Mouse (Mus musculus) intestine, embryonic 15.5 days (tissue): ENCODE results near the gene Znrf1. TPM values are rescaled to one million over a fixed set of nuclear protein-coding genes. Genes with fewer than 3 reads are reported as not detected.
A peak's percentile ranks its signal among the peaks of the same experiment; 100 is the strongest.
"Not testable (repeated sequence)": the region's sequence is repeated elsewhere in the genome, so short reads cannot be mapped to it uniquely, and the experiment has no call there.

Experiments used
- ATAC-seq: fragments of 200-750 bp; cut with Nextera tagmentation; 2 replicates; pipeline ENCODE4 v1.8.0; 2017; ENCODE audit warnings: moderate TSS enrichment, moderate library complexity
- H3K27ac ChIP-seq: fragments of 300-500 bp; sonication (generic); 2 replicates; pipeline ENCODE4 v1.5.1; 2015; ENCODE audit warnings: mild to moderate bottlenecking, inconsistent platforms
- H3K27me3 ChIP-seq: fragments of 300-500 bp; sonication (generic); replicated peaks from 2 replicates; pipeline ENCODE4 v1.6.1; 2015; ENCODE audit warnings: inconsistent platforms
- H3K36me3 ChIP-seq: fragments of 300-500 bp; sonication (generic); 2 replicates; pipeline ENCODE4 v1.6.1; 2015; ENCODE audit warnings: inconsistent platforms
- H3K4me1 ChIP-seq: fragments of 300-500 bp; sonication (generic); replicated peaks from 2 replicates; pipeline ENCODE4 v1.6.1; 2015; ENCODE audit warnings: inconsistent platforms
- H3K4me2 ChIP-seq: fragments of 300-500 bp; sonication (generic); replicated peaks from 2 replicates; pipeline ENCODE4 v1.6.1; 2015; ENCODE audit warnings: mild to moderate bottlenecking, inconsistent platforms
- H3K4me3 ChIP-seq: fragments of 300-500 bp; sonication (generic); replicated peaks from 2 replicates; pipeline ENCODE4 v1.5.1; 2015; ENCODE audit warnings: inconsistent platforms
- H3K9ac ChIP-seq: fragments of 300-500 bp; sonication (generic); 2 replicates; pipeline ENCODE4 v1.6.1; 2015; ENCODE audit warnings: inconsistent platforms
- H3K9me3 ChIP-seq: fragments of 300-500 bp; sonication (generic); 2 replicates; pipeline ENCODE4 v1.6.1; 2016; ENCODE audit warnings: inconsistent platforms
- WGBS: fragments of 180-500 bp; shearing (Covaris S2); methylation state at CpG from one replicate; pipeline ENCODE4 v1.1.7; 2015; 5-methylcytosine and 5-hydroxymethylcytosine counted together
- polyA plus RNA-seq: library from polyadenylated mRNA; unstranded; fragments of >200 nt; fragmentation: Nextera tagmentation; extraction: Ambion mirVana; gene quantifications from 2 replicates; pipeline ENCODE4 v1.2.1, GENCODE M21; 2015

Znrf1 gene
- polyA plus RNA-seq, 1 experiment from 2014 or later, result 24.6 TPM

DNA sequence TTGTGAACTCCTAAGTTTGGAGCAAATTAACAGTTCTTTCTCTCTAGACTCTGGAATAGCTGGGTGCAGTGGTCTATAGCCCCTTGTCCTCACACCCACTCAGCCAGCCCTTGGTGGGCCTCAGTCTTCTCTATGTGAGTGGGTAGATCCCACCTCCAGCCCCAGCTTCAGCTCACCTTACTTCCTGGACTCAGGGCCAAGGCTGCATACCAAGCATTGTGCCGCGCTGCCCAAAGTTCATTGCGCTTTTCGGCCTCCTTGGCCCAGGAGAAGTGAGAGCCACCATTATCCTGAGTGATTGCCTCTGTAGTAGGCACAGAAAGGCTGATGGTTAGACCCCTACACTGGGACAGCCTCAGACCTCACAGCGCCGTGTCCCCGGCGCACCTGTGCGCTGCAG is 92.0 kb downstream of the Znrf1 start:
- no peak overlapping the region for H3K27ac ChIP-seq
- no peak overlapping the region for H3K4me2 ChIP-seq
- no peak overlapping the region for H3K9ac ChIP-seq
- no peaks in the 10 kb centered on the region for H3K36me3 ChIP-seq
- H3K4me1 ChIP-seq, result peaks cover 9% of the 10 kb centered on the region; the same call in 1 of the 2 replicates
- no peak overlapping the region for H3K4me3 ChIP-seq
- no peaks in the 10 kb centered on the region for H3K9me3 ChIP-seq
- 99% methylated on average over 9 of the region's 9 CpGs for WGBS
- ATAC-seq, result no peak
- H3K27me3 ChIP-seq, result no peaks in the 10 kb centered on the region

DNA sequence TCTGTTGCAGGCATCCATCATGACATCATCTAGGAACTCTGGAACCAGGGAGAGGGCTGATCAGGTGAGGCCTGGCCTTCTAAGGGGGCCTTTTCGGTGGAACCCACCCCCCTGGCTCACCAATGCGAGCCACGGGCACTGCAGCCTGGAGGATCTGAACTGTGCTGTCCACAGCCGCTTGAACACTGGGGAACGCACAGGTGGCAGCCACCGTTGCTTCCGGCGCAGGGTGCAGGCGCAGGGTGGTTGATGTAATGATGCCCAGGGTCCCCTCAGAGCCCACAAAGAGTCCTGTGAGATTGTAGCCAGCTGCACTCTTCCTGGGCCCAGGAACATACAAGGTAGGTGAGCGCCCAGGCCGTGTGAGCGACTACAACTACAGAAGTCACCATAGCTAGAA is 92.5 kb downstream of the Znrf1 start:
- H3K27ac ChIP-seq, result no peak overlapping the region
- no peak for ATAC-seq
- no peaks in the 10 kb centered on the region for H3K27me3 ChIP-seq
- no peak overlapping the region for H3K4me3 ChIP-seq
- no peak overlapping the region for H3K4me2 ChIP-seq
- no peaks in the 10 kb centered on the region for H3K9me3 ChIP-seq
- no peaks in the 10 kb centered on the region for H3K36me3 ChIP-seq
- no peak overlapping the region for H3K9ac ChIP-seq
- peaks cover 9% of the 10 kb centered on the region; the same call in 1 of the 2 replicates for H3K4me1 ChIP-seq
- WGBS, result 93% methylated on average over 12 of the region's 12 CpGs

DNA sequence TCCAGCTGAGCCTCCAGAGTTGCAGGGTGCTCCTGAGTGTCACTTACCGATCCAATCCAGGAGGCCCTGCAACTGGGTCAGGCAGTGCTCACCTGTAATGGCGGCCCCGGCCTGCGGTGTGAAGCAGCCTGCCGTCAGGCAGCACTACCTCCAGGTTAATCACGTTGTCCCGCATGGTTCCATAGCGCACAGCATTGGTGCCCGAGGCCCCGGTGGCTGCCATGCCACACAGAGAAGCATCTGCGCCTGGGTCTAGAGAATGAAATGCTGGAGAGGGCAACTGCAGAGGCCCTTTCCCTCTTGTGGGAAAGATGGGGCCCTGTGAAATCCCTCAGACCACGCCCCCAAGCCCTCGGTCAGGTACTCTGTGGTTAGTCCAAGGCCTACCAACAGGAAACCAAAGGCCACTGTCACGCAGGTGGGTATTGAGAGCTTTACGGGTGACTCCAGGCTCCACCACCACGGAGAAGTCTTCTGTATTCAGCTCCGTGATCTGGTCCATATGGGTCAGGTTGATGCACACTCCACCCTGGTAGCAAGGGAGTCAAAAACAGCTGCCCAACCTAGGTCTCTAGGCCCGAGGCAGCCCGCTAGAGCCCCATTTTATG is 93.1 kb downstream of the Znrf1 start:
- H3K4me1 ChIP-seq, result 0 out of 2 replicates have a peak, but pooled peaks cover 5% of the 10 kb centered on the region
- no peak overlapping the region for H3K4me3 ChIP-seq
- H3K27me3 ChIP-seq, result no peaks in the 10 kb centered on the region
- no peaks in the 10 kb centered on the region for H3K36me3 ChIP-seq
- ATAC-seq, result no peak
- H3K9me3 ChIP-seq, result no peaks in the 10 kb centered on the region
- 83% methylated on average over 19 of the region's 19 CpGs for WGBS
- H3K4me2 ChIP-seq, result no peak overlapping the region
- no peak overlapping the region for H3K27ac ChIP-seq
- no peak overlapping the region for H3K9ac ChIP-seq

DNA sequence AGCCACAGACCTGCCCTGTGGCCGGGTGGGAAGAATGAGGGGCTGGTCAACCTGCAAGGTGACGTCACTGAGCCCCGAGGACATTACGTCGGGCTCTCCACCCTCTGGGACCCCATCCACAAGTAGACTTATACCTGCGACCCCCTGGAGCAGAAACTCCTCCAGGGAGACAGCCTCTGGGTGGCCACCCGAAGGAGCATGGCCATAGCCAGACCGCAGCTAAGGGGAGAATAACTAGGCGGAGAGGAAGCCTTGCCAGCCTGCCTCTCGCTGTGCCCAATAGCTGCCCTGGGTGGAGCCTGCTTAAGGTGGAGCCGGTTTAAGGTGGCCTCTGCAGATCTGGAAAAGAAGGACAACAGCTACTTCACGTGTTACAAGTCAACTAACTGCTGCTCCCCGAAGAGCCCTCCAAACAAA is 94.2 kb downstream of the Znrf1 start, which contains the start of gene Ldhd:
Gene Ldhd, minus strand, starts transcription at position 270 of the 417 bp plus-strand sequence.
- 18% methylated on average over 13 of the region's 13 CpGs for WGBS
- Histone ChIP-seq H3K36me3 (no peaks in the 10 kb centered on the region), H3K4me3 (peak within 1 kb of the TSS; percentile 36), H3K4me1 (no peaks in the 10 kb centered on the region), H3K4me2 (peak within 1 kb of the TSS; percentile 65), H3K27me3 (no peaks in the 10 kb centered on the region), H3K27ac (no peak within 1 kb of the TSS), H3K9me3 (no peaks in the 10 kb centered on the region), H3K9ac (peak within 1 kb of the TSS; percentile 46)
- ATAC-seq, result peak; percentile 74

DNA sequence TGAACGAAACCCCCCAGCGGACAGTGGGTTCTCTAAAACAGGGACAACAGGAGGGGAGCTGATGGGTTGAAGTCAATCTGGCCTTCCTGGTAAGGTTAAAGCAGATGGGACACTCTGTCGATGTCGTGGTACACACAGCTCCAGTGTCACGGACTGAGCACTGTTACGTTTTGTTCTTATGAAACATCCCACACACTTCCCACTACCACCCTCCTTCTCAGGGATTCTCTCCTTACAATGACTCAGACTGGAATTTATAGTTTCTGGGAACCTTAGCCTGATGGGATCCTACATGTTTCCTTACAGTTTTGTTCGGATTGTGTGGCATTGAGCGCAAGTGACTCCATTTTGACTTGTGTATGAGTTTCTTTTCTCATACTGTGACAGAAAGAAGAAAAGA is 95.7 kb downstream of the Znrf1 start:
- Histone ChIP-seq H3K36me3 (no peaks in the 10 kb centered on the region), H3K4me2 (no peak overlapping the region), H3K27ac (no peak overlapping the region), H3K9ac (no peak overlapping the region), H3K4me1 (no peaks in the 10 kb centered on the region), H3K27me3 (no peaks in the 10 kb centered on the region), H3K9me3 (no peaks in the 10 kb centered on the region), H3K4me3 (no peak overlapping the region)
- 94% methylated on average over 8 of the region's 8 CpGs for WGBS
- ATAC-seq, result no peak

DNA sequence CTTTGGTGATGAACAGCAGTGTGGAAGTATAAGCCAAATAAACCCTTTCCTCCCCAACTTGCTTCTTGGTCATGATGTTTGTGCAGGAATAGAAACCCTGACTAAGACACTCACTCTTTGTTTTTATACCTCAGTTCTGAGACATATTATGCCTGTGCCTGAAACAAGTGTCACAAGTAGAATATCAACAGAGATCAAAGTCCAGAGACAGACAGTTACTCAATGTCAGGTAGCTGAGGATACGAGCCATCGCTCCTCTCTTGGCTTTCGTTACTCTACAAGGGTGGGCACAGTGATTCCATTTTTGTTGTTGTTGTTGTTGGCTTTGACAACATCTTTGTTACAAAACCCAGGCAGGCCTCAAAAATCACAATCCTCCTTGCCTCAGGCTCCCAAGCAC is 97.1 kb downstream of the Znrf1 start:
- H3K9me3 ChIP-seq, result no peaks in the 10 kb centered on the region
- H3K27me3 ChIP-seq, result no peaks in the 10 kb centered on the region
- ATAC-seq, result no peak

DNA sequence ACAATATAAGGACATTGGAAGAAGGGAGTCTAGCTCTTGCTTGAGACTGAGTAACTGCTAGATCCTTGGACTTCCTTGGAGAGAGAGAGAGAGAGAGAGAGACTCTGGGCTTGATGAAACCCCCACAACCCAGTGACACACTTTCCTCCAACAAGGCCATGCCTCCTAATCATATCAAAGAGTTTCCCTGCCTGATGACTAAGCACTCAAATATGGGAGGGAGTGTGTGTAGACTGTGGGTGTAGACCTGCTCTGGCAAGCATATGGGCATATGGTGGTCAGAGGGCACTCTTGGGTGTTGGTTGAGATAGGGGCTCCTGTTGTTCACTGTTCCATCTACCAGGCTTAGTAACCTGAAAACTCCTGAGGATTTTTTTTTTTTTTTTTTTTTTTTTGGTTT is 102.2 kb downstream of the Znrf1 start:
- Histone ChIP-seq H3K4me2 (no peak overlapping the region), H3K4me1 (peaks cover 7% of the 10 kb centered on the region), H3K9me3 (no peaks in the 10 kb centered on the region), H3K4me3 (no peak overlapping the region), H3K27ac (no peak overlapping the region), H3K9ac (no peak overlapping the region), H3K36me3 (no peaks in the 10 kb centered on the region), H3K27me3 (no peaks in the 10 kb centered on the region)
- peak; percentile 47 for ATAC-seq

More for the DNA sequence above, 97.1 kb downstream of the Znrf1 start:
- Histone ChIP-seq H3K4me3 (no peak overlapping the region), H3K4me2 (no peak overlapping the region), H3K36me3 (no peaks in the 10 kb centered on the region), H3K27ac (no peak overlapping the region), H3K9ac (no peak overlapping the region), H3K4me1 (no peaks in the 10 kb centered on the region)
- WGBS, result 88% methylated on average over 3 of the region's 3 CpGs

DNA sequence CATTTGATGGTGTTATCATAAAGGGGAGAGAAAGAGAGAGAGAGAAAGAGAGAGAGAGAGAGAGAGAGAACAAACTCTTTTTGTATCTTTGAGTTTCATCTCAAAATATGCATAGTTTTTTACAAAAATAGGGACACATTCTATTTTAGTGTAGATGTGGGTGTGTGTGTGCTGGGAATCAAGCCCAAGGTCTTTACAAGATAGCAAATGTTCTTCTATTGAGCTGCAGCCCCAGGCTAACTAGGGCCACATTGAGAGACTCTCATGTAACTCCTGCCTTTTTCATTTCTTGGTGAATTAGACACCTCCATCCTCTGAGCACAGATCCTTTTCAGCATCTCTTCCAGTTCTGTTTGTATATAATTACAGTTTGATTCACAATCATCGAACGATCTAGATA is 105.2 kb downstream of the Znrf1 start:
- Histone ChIP-seq H3K27me3 (no peaks in the 10 kb centered on the region), H3K27ac (no peak overlapping the region), H3K9me3 (no peaks in the 10 kb centered on the region), H3K36me3 (no peaks in the 10 kb centered on the region), H3K4me1 (peaks cover 7% of the 10 kb centered on the region), H3K4me2 (no peak overlapping the region), H3K9ac (no peak overlapping the region), H3K4me3 (no peak overlapping the region)
- 90% methylated on average over 2 of the region's 2 CpGs for WGBS
- no peak for ATAC-seq

DNA sequence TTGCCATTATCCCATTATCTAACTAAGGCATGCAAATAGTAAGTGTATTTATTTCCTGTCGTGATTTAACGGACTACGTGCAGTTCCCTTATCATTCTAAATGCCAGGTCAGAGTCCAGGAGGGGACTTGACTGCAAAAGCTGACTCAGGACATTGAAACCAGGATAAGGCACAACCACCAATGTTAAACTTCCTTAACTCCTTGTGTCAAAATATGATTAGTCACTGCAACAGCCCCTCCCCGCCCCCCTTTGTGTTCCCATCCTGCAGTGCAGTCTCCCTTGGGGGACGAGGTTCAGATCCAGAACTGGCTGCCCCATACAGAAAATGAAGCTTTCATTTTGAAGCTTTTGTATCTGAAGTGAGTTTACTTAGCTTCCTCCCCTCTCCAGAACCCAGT is 106.6 kb downstream of the Znrf1 start:
- Histone ChIP-seq H3K4me3 (peak overlapping the region; percentile 84), H3K9me3 (no peaks in the 10 kb centered on the region), H3K9ac (peak overlapping the region; percentile 96; the same call in 1 of the 2 replicates), H3K4me1 (peaks cover 7% of the 10 kb centered on the region), H3K27ac (peak overlapping the region; percentile 95), H3K4me2 (peak overlapping the region; percentile 63), H3K27me3 (no peaks in the 10 kb centered on the region), H3K36me3 (no peaks in the 10 kb centered on the region)
- peak; percentile 46 for ATAC-seq
- WGBS, result 34% methylated on average over 5 of the region's 5 CpGs

DNA sequence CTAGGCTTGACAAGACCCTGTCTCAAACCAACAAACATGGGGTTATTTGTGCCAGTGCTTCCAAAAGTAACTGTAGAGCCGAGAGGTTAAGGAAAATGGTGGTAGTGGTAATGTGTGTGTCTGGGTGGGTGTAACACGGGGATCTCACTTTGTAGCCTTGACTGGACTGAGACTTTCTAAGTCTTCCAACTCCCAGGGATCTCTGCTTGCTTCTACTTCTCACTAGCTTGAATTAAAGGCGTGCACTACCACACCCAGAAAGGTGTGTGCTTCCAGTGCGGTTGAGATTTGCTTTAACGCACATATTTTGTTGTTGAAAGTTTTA is 107.0 kb downstream of the Znrf1 start:
- H3K9ac ChIP-seq, result peak overlapping the region; percentile 96; the same call in 1 of the 2 replicates
- H3K9me3 ChIP-seq, result no peaks in the 10 kb centered on the region
- 6% methylated on average over 5 of the region's 5 CpGs for WGBS
- H3K4me2 ChIP-seq, result peak overlapping the region; percentile 63
- H3K27me3 ChIP-seq, result no peaks in the 10 kb centered on the region
- H3K4me1 ChIP-seq, result peaks cover 7% of the 10 kb centered on the region
- ATAC-seq, result peak; percentile 34
- H3K4me3 ChIP-seq, result peak overlapping the region; percentile 84
- H3K36me3 ChIP-seq, result no peaks in the 10 kb centered on the region
- peak overlapping the region; percentile 95 for H3K27ac ChIP-seq

DNA sequence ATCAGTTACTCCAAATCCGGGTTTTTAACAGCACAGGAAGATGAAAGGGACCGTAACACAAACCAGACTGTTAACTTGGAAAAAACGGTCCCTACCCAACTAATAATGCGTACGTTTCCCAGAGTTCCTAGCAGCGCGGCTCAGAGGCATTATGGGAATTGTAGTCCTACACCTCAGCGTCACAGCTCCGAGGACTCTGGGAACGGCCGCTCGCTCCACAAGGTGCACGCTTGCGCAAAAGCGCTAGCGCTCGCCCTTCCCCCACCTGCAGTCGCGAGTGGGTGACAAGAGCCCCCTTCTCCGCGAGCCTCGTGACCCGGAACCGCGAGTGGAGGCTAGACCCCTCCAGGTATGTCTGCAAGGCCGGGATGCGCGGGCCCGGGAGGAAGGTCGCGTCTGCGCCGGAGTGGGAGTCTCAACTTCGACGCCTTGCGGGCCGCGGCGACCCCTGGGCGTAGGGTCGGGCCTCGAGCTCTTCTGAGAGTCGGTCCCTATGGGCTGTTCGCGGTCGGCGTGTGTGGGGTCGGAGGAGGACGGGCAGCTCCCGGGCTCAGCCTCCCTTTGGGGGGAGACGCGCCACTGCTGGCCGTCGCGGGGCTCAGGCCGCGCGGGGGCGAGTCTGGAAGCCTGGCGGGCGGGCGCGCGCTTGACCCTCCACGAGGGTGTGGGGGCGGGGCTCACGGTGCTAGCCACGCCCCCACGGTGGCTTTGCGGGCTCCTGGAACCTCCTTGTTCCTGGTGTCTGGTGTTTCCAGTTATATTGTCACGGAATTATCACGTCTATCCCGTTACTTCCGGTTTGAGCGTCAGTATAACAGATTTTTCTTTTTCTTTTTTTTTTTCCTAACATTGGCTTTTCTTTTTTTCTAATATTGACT is 107.6 kb downstream of the Znrf1 start, which contains the start of gene Zfp1:
Gene Zfp1, plus strand, starts transcription at position 138 of the 878 bp plus-strand sequence.
- WGBS, result under 1% methylated on average over 73 of the region's 75 CpGs
- no peaks in the 10 kb centered on the region for H3K36me3 ChIP-seq
- H3K4me3 ChIP-seq, result peak within 1 kb of the TSS; percentile 84
- peak within 1 kb of the TSS; percentile 96 for H3K9ac ChIP-seq
- no peaks in the 10 kb centered on the region for H3K9me3 ChIP-seq
- H3K4me1 ChIP-seq, result peaks cover 7% of the 10 kb centered on the region
- peak within 1 kb of the TSS; percentile 63 for H3K4me2 ChIP-seq
- H3K27me3 ChIP-seq, result no peaks in the 10 kb centered on the region
- peak within 1 kb of the TSS; percentile 95 for H3K27ac ChIP-seq
- peak; percentile 96 for ATAC-seq

DNA sequence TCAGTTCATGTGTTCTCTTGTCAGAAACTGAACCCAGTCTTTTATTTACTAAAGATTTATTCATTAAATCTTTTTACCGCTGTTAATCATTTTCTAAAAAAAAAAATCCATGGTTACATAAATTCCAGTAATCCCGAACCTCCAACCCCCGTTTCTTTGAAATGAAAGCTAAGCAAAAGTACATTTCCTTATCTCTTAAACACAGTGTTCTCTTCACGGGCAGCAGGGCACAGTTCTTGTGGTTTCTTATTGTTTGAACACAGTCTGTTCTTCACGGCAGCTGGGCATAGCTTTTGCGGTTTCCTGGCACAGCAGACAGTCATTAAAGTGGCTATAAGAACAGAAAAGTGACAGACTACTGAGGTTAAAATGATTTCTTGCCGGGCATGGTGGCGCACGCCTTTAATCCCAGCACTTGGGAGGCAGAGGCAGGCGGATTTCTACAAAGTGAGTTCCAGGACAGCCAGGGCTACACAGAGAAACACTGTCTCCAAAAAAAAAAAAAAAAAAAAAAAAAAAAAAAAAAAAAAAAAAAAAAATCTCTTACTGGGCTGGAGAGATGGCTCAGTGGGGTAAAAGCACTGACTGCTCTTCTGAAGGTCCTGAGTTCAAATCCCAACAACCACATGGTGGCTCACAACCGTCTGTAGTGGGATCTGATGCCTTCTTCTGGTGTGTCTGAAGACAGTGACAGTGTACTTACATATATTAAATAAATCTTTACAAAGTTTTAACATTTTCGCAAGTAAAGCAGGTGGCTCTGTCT is 108.6 kb downstream of the Znrf1 start:
- H3K36me3 ChIP-seq, ATAC-seq, H3K4me1 ChIP-seq, H3K27me3 ChIP-seq, H3K9me3 ChIP-seq: not testable (repeated sequence)
- Histone ChIP-seq H3K27ac (peak overlapping the region; percentile 70), H3K4me3 (peak overlapping the region; percentile 84), H3K4me2 (peak overlapping the region; percentile 63), H3K9ac (peak overlapping the region; percentile 96; the same call in 1 of the 2 replicates)
- WGBS, result 59% methylated on average over 12 of the region's 12 CpGs
